12 mouse cellular contexts compared by ENCODE assay signal in the genomic region with DNA sequence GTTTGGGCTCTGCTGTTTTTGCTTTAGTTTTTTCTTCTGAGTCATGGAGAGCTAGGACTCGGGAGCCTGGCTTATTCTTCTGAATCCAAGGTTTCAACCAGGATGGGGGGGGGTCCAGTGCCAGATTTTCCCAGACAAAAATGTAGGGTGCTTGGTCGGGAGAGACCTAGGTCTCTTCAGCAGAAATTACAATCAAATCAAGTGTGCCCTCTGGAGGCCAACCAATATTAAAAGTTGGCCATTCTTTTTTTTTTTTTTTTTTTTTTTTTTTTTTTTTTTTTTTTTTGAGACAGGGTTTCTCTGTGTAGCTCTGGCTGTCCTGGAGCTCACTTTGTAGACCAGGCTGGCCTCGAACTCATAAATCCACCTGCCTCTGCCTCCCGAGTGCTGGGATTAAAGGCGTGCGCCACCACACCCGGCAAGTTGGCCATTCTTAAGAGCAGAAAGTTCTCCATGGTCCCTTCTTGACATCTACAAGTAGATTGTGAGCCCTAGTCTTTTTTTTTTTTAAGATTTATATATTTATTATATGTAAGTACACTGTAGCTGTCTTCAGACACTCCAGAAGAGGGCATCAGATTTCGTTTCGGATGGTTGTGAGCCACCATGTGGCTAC. TPM values are rescaled to one million over a fixed set of nuclear protein-coding genes. Genes with fewer than 3 reads are reported as not detected.
DNase-seq lines count a peak whose midpoint lies in the region; ATAC-seq and TF ChIP-seq lines count a peak whose summit lies in the region.
"Not testable (repeated sequence)": the region's sequence is repeated elsewhere in the genome, so short reads cannot be mapped to it uniquely, and the experiment has no call there.
"Had no signal": no experiment of that assay in that cellular context is flagged by ENCODE, and none has a peak within 500 bp of the region (broad histone marks: within the 10 kb centered on the region; RNA-seq: fewer than 3 reads in every experiment).

No protein-coding gene starts in this region.

- not testable (repeated sequence) for H3K27ac ChIP-seq in MEL (ENCODE audit: control insufficient read depth, low read depth, low read length); gastrocnemius, adult 2 months; kidney, postnatal 0 days; lung, embryonic 14.5 days (ENCODE audit: low read depth); stomach, postnatal 0 days (replicated peaks)

- TF ChIP-seq RAD21 in MEL (IDR thresholded peaks at IDR 0.05; ENCODE audit: low read depth, low read length), result not testable (repeated sequence)

- H3K4me2 ChIP-seq in kidney, postnatal 0 days (ENCODE audit: low read length); lung, embryonic 14.5 days; stomach, postnatal 0 days (replicated peaks; ENCODE audit: low read depth): not testable (repeated sequence)

- peak in 1 of 3 experiments; percentile 12; a peak in 1 of 6 replicates for TF ChIP-seq CTCF in MEL (IDR thresholded peaks at IDR 0.05 in 2 of 3, conservative IDR thresholded peaks at IDR 0.05 in 1 of 3; ENCODE audit: control insufficient read depth in 1 of 3, insufficient read depth in 1 of 3, low read depth in 2 of 3, low read length in 3 of 3, poor library complexity in 1 of 3, severe bottlenecking in 1 of 3)
- TF ChIP-seq CTCF in gastrocnemius, adult 2 months (IDR thresholded peaks at IDR 0.05), result peak; percentile 23; the same call in 1 of the 2 replicates
- peak; percentile 41; the same call in 1 of the 2 replicates for TF ChIP-seq CTCF in kidney, postnatal 0 days (IDR thresholded peaks at IDR 0.05; ENCODE audit: low read depth)
- peak; percentile 26; the same call in 1 of the 2 replicates for TF ChIP-seq CTCF in lung, embryonic 14.5 days (IDR thresholded peaks at IDR 0.05; ENCODE audit: low read depth)
- TF ChIP-seq CTCF in stomach, postnatal 0 days (IDR thresholded peaks at IDR 0.05; ENCODE audit: low read depth), result peak; percentile 47

- not testable (repeated sequence) for ATAC-seq in kidney, postnatal 0 days (replicated peaks; ENCODE audit: low FRiP score, low read depth); lung, embryonic 14.5 days (ENCODE audit: insufficient read depth); stomach, postnatal 0 days (ENCODE audit: low FRiP score, low TSS enrichment)

- intact Hi-C loops in gastrocnemius, adult 2 months (cut with DNase I), result loop anchor here (5.0 to 10.0 kb wide), 3 partner anchors 60 to 377 kb away; a partner anchor contains a TSS

- H3K36me3 ChIP-seq in MEL (ENCODE audit: control insufficient read depth in 1 of 2, insufficient read depth in 2 of 2, low read length in 2 of 2); kidney, postnatal 0 days (ENCODE audit: insufficient read depth, low read length); lung, embryonic 14.5 days (ENCODE audit: insufficient read depth); stomach, postnatal 0 days (ENCODE audit: control insufficient read depth, insufficient read depth, low read length): not testable (repeated sequence)

- H3K9ac ChIP-seq in MEL (ENCODE audit: control insufficient read depth, low read depth, low read length, poor library complexity, severe bottlenecking); kidney, postnatal 0 days (ENCODE audit: low read depth, low read length); lung, embryonic 14.5 days; stomach, postnatal 0 days (ENCODE audit: low read length): not testable (repeated sequence)

- H3K27me3 ChIP-seq in MEL (ENCODE audit: control insufficient read depth in 1 of 2, insufficient read depth in 2 of 2, low read length in 2 of 2); kidney, postnatal 0 days (ENCODE audit: insufficient read depth, low read length); lung, embryonic 14.5 days (ENCODE audit: insufficient read depth, low read length); stomach, postnatal 0 days (ENCODE audit: control insufficient read depth, insufficient read depth, low read length): not testable (repeated sequence)

- not testable (repeated sequence) for H3K79me2 ChIP-seq in MEL (ENCODE audit: control insufficient read depth, insufficient read depth, low read length, poor library complexity)

- not testable (repeated sequence) for H3K9me3 ChIP-seq in MEL (replicated peaks; ENCODE audit: insufficient read depth, low read length); kidney, postnatal 0 days (replicated peaks; ENCODE audit: low read length); lung, embryonic 14.5 days (ENCODE audit: low read depth, low read length); stomach, postnatal 0 days (ENCODE audit: control insufficient read depth, low read length)

- H3K4me3 ChIP-seq in MEL (ENCODE audit: control insufficient read depth in 1 of 2, insufficient read depth in 1 of 2, low read depth in 2 of 2, low read length in 2 of 2); gastrocnemius, adult 2 months; kidney, postnatal 0 days (replicated peaks; ENCODE audit: low read depth, low read length); lung, embryonic 14.5 days (ENCODE audit: low read depth, low read length); stomach, postnatal 0 days (ENCODE audit: low read depth, low read length): not testable (repeated sequence)

- not testable (repeated sequence) for TF ChIP-seq POLR2A in MEL (IDR thresholded peaks at IDR 0.05; ENCODE audit: control insufficient read depth in 1 of 2, insufficient read depth in 1 of 2, low read depth in 1 of 2, low read length in 2 of 2, poor library complexity in 1 of 2)

- TF ChIP-seq EP300 in MEL (IDR thresholded peaks at IDR 0.05; ENCODE audit: low read depth in 1 of 2, low read length in 2 of 2); stomach, postnatal 0 days (optimal IDR thresholded peaks at IDR 0.05): not testable (repeated sequence)

- peak; percentile 46 for DNase-seq in 3T3-L1 (ENCODE audit: low read depth, low spot score)
- DNase-seq in MEL (ENCODE audit: low read depth, low spot score); gastrocnemius, adult 2 months; kidney, postnatal 0 days (ENCODE audit: low spot score); stomach, postnatal 0 days (ENCODE audit: low spot score): not testable (repeated sequence)
- DNase-seq in adrenal gland, postnatal 14 days, result peak; percentile 35
- DNase-seq in lung, embryonic 14.5 days, result peak; percentile 30
- peak; percentile 26 for DNase-seq in lung, postnatal 36 days

- H3K4me1 ChIP-seq in MEL (ENCODE audit: control insufficient read depth in 1 of 2, insufficient read depth in 2 of 2, low read length in 2 of 2); kidney, postnatal 0 days (replicated peaks; ENCODE audit: insufficient read depth, low read length); lung, embryonic 14.5 days (ENCODE audit: insufficient read depth); stomach, postnatal 0 days (replicated peaks; ENCODE audit: control insufficient read depth, insufficient read depth): not testable (repeated sequence)

- 87% methylated on average over 9 of the region's 9 CpGs for WGBS in kidney, postnatal 0 days
- WGBS in lung, embryonic 14.5 days, result 82% methylated on average over 9 of the region's 9 CpGs
- 81% methylated on average over 9 of the region's 9 CpGs for WGBS in stomach, postnatal 0 days

TF ChIP-seq in MEL, 35 proteins besides CTCF, POLR2A, EP300 and RAD21:
- TF ChIP-seq ZNF384 (IDR thresholded peaks at IDR 0.05; ENCODE audit: low read depth, low read length), result peak; percentile 87

RNA-seq across cellular contexts. Expression of a gene that starts 10.1 kb away (rescaled TPM):
- total RNA-seq in MEL (2012; rRNA removed), result 42.5 and 43.0 TPM in 2 replicates
- 10 to 100 TPM in 1 of 2 experiments, not detected in 1; 40.8 TPM for polyA plus RNA-seq in MEL (2012; ENCODE audit: insufficient read depth in 1 of 2, insufficient read length in 2 of 2, low read depth in 1 of 2, low replicate concordance in 2 of 2, missing spikeins in 1 of 2)
- 24.3 and 24.6 TPM in 2 replicates for total RNA-seq in adrenal gland, postnatal 14 days (2021)
- total RNA-seq in gastrocnemius, adult 2 months (2021), result 10 to 100 TPM in 1 of 2 experiments, 1 to 10 TPM in 1; 9.0 to 11.5 TPM
- polyA plus RNA-seq in kidney, postnatal 0 days (2015; fragmentation: Nextera tagmentation; extraction: Ambion mirVana), result 58.1 and 66.0 TPM in 2 replicates
- 55.1 and 56.0 TPM in 2 replicates for polyA plus RNA-seq in lung, embryonic 14.5 days (2014; fragmentation: Nextera tagmentation; extraction: Ambion mirVana)
- 21.6 and 22.7 TPM in 2 replicates for polyA plus RNA-seq in stomach, postnatal 0 days (2015; fragmentation: Nextera tagmentation; extraction: Ambion mirVana)

RNA-seq across cellular contexts. Expression of a gene that starts 26.3 kb away (rescaled TPM):
- total RNA-seq in MEL (2012; rRNA removed), result not detected in 2 replicates
- not detected for polyA plus RNA-seq in MEL (2012; ENCODE audit: insufficient read depth in 1 of 2, insufficient read length in 2 of 2, low read depth in 1 of 2, low replicate concordance in 2 of 2, missing spikeins in 1 of 2)
- 0.41 TPM in 1 of 2 replicates, not detected in the other for total RNA-seq in adrenal gland, postnatal 14 days (2021)
- not detected for total RNA-seq in gastrocnemius, adult 2 months (2021)
- polyA plus RNA-seq in kidney, postnatal 0 days (2015; fragmentation: Nextera tagmentation; extraction: Ambion mirVana), result 409 and 412 TPM in 2 replicates
- polyA plus RNA-seq in lung, embryonic 14.5 days (2014; fragmentation: Nextera tagmentation; extraction: Ambion mirVana), result 341 and 349 TPM in 2 replicates
- polyA plus RNA-seq in stomach, postnatal 0 days (2015; fragmentation: Nextera tagmentation; extraction: Ambion mirVana), result 308 and 316 TPM in 2 replicates
- total RNA-seq: gastrocnemius, adult 18-20 months; gastrocnemius, postnatal 36 days; heart, postnatal 4 days had no signal
- polyA plus RNA-seq: adrenal gland, adult 2 months had no signal

Comparison
In these comparisons a context has a peak if more than half of its experiments do, and no peak if none do; other contexts are left out.
1. RNA of a gene that starts 26.3 kb away (polyA plus RNA-seq): 409 to 412 TPM in kidney, postnatal 0 days, 341 to 349 TPM in lung, embryonic 14.5 days and 308 to 316 TPM in stomach, postnatal 0 days; not detected in MEL; every median in the first group is over 100 times any median in the second.